Mouse (Mus musculus): Measurements from ENCODE around the gene Txlna. TPM values are rescaled to one million over a fixed set of nuclear protein-coding genes. Genes with fewer than 3 reads are reported as not detected.

The Txlna gene
- polyA plus RNA-seq, 1 experiment from 2014 or later, result 37.6 TPM

DNA sequence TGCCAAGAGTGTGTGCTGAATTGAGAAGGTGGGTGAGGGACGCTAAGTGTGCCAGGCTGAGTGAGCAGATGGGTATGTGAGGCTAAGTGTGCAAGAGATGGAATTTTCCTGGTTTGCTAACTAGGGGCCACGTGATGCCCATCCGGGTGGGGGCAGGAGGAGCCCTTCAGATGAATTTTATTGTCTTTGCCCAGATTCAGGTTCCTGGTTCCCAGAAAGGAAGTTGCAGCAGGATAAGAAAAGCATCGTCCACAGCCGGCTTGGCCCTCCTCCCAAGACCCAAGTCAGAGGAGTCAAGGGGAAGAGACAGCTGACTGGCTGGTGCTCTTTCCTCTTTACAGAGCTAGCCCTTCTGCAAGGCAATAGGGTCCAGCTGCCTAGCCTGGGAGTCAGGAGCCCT is 62.4 kb downstream of the Txlna start, which contains the start of gene Fam167b:
Fam167b (minus strand) TSS at position 84 of the 400 bp plus-strand sequence.
- Histone ChIP-seq H3K9me3 (ENCODE audit: low read length) (no peaks in the 10 kb centered on the region), H3K4me3 (ENCODE audit: low read depth, low read length) (no peak within 1 kb of the TSS), H3K4me1 (ENCODE audit: insufficient read depth, low read depth, low read length) (no peaks in the 10 kb centered on the region), H3K9ac (replicated peaks; ENCODE audit: low read depth) (no peak within 1 kb of the TSS; the same call in 1 of the 2 replicates), H3K4me2 (replicated peaks; ENCODE audit: low read depth, low read length) (peak within 1 kb of the TSS; percentile 20; the same call in 1 of the 2 replicates), H3K36me3 (ENCODE audit: insufficient read depth, low read length) (no peaks in the 10 kb centered on the region), H3K27me3 (replicated peaks; ENCODE audit: insufficient read depth, low read length) (no peaks in the 10 kb centered on the region), H3K27ac (ENCODE audit: low read length) (peak within 1 kb of the TSS; percentile 43; the same call in 1 of the 2 replicates)
- ATAC-seq, result peak; percentile 50
- peak; percentile 42 for DNase-seq (ENCODE audit: low spot score)
- TF ChIP-seq EP300 (IDR thresholded peaks at IDR 0.05), result no peak
- no peak for TF ChIP-seq CTCF (IDR thresholded peaks at IDR 0.05)
- 53% methylated on average over 5 of the region's 5 CpGs for WGBS

DNA sequence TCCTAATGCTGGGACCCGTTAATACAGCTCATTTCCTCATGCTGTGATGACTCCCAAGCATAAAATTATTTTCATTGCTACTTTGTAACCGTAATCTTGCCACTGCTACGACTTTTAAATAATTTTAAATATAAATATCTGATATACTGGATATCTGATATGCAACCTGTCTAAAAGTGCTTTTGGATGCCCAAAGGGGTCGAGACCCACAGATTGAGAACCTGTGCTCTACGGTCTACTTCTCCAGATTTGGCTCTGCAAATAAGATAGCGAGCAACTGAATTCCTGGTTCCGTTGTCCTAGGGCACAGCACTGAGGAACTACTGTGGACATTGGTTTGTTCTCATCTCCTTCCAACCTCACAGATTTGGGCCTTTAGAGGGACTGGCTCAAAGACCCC is 63.2 kb downstream of the Txlna start:
- no peaks in the 10 kb centered on the region for H3K9me3 ChIP-seq (ENCODE audit: low read length)
- DNase-seq (ENCODE audit: low spot score) (no peak), ATAC-seq (no peak)
- WGBS, result 79% methylated on average over 7 of the region's 7 CpGs
- H3K27me3 ChIP-seq (replicated peaks; ENCODE audit: insufficient read depth, low read length), result no peaks in the 10 kb centered on the region
- no peak for TF ChIP-seq CTCF (IDR thresholded peaks at IDR 0.05)
- no peak for TF ChIP-seq EP300 (IDR thresholded peaks at IDR 0.05)
- no peak overlapping the region for H3K27ac ChIP-seq (ENCODE audit: low read length)
- no peak overlapping the region; the same call in 1 of the 2 replicates for H3K9ac ChIP-seq (replicated peaks; ENCODE audit: low read depth)
- H3K4me3 ChIP-seq (ENCODE audit: low read depth, low read length), result no peak overlapping the region
- peak overlapping the region; percentile 20; the same call in 1 of the 2 replicates for H3K4me2 ChIP-seq (replicated peaks; ENCODE audit: low read depth, low read length)
- H3K4me1 ChIP-seq (ENCODE audit: insufficient read depth, low read depth, low read length), result no peaks in the 10 kb centered on the region
- no peaks in the 10 kb centered on the region for H3K36me3 ChIP-seq (ENCODE audit: insufficient read depth, low read length)

GRCm38 (mm10) chr4:129576863-129577491 is 63.9 kb downstream of the Txlna start:
- DNase-seq (ENCODE audit: low spot score) (peak; percentile 74), ATAC-seq (peak; percentile 52)
- Histone ChIP-seq H3K9me3 (ENCODE audit: low read length) (no peaks in the 10 kb centered on the region), H3K9ac (replicated peaks; ENCODE audit: low read depth) (no peak overlapping the region), H3K36me3 (ENCODE audit: insufficient read depth, low read length) (no peaks in the 10 kb centered on the region), H3K4me3 (ENCODE audit: low read depth, low read length) (no peak overlapping the region), H3K27ac (ENCODE audit: low read length) (no peak overlapping the region), H3K27me3 (replicated peaks; ENCODE audit: insufficient read depth, low read length) (no peaks in the 10 kb centered on the region), H3K4me1 (ENCODE audit: insufficient read depth, low read depth, low read length) (no peaks in the 10 kb centered on the region), H3K4me2 (replicated peaks; ENCODE audit: low read depth, low read length) (peak overlapping the region; percentile 20; the same call in 1 of the 2 replicates)
- 32% methylated on average over 21 of the region's 21 CpGs for WGBS
- no peak for TF ChIP-seq EP300 (IDR thresholded peaks at IDR 0.05)
- peak; percentile 75 for TF ChIP-seq CTCF (IDR thresholded peaks at IDR 0.05)

Small RNA genes lying within 50 kb of the gene (microRNA-seq; reads per million reads assigned to microRNA genes)
- gene Mir7016, result not detected

Other genes with a start within 250 kb of the Txlna start
- 1.8 and 2.8 TPM in 2 replicates for gene Zbtb8b, start 200.2 kb downstream of the Txlna start, polyA plus RNA-seq (2015; fragmentation: Nextera tagmentation; extraction: Ambion mirVana)
- gene Bsdc1, start 179.5 kb downstream of the Txlna start, polyA plus RNA-seq (2015; fragmentation: Nextera tagmentation; extraction: Ambion mirVana), result 29.0 TPM in 2 replicates
- gene Tssk3, start 150.0 kb downstream of the Txlna start, polyA plus RNA-seq (2015; fragmentation: Nextera tagmentation; extraction: Ambion mirVana), result 0.11 and 0.12 TPM in 2 replicates
- gene Fam229a, start 149.9 kb downstream of the Txlna start, polyA plus RNA-seq (2015; fragmentation: Nextera tagmentation; extraction: Ambion mirVana), result 0.89 and 2.5 TPM in 2 replicates
- 175 and 224 TPM in 2 replicates for gene Marcksl1, start 127.5 kb downstream of the Txlna start, polyA plus RNA-seq (2015; fragmentation: Nextera tagmentation; extraction: Ambion mirVana)
- 101 and 110 TPM in 2 replicates for gene Hdac1, start 98.4 kb downstream of the Txlna start, polyA plus RNA-seq (2015; fragmentation: Nextera tagmentation; extraction: Ambion mirVana)
- gene Lck, start 67.4 kb downstream of the Txlna start, polyA plus RNA-seq (2015; fragmentation: Nextera tagmentation; extraction: Ambion mirVana), result 2.5 TPM in 2 replicates
- 3.2 and 4.5 TPM in 2 replicates for gene Fam167b, start 62.5 kb downstream of the Txlna start, polyA plus RNA-seq (2015; fragmentation: Nextera tagmentation; extraction: Ambion mirVana)
- gene Eif3i, start 40.4 kb downstream of the Txlna start, polyA plus RNA-seq (2015; fragmentation: Nextera tagmentation; extraction: Ambion mirVana), result 140 and 161 TPM in 2 replicates
- 186 and 192 TPM in 2 replicates for gene Tmem234, start 40.4 kb downstream of the Txlna start, polyA plus RNA-seq (2015; fragmentation: Nextera tagmentation; extraction: Ambion mirVana)
- 16.1 and 20.1 TPM in 2 replicates for gene Dcdc2b, start 26.8 kb downstream of the Txlna start, polyA plus RNA-seq (2015; fragmentation: Nextera tagmentation; extraction: Ambion mirVana)
- 26.6 and 27.8 TPM in 2 replicates for gene Iqcc, start 22.0 kb downstream of the Txlna start, polyA plus RNA-seq (2015; fragmentation: Nextera tagmentation; extraction: Ambion mirVana)
- 76.3 and 82.4 TPM in 2 replicates for gene Ccdc28b, start 17.1 kb downstream of the Txlna start, polyA plus RNA-seq (2015; fragmentation: Nextera tagmentation; extraction: Ambion mirVana)
- 5.9 and 6.6 TPM in 2 replicates for gene Kpna6, start 31.7 kb upstream of the Txlna start, polyA plus RNA-seq (2015; fragmentation: Nextera tagmentation; extraction: Ambion mirVana)
- 5.3 and 5.5 TPM in 2 replicates for gene Tmem39b, start 55.8 kb upstream of the Txlna start, polyA plus RNA-seq (2015; fragmentation: Nextera tagmentation; extraction: Ambion mirVana)
- 42.9 and 48.9 TPM in 2 replicates for gene Khdrbs1, start 101.2 kb upstream of the Txlna start, polyA plus RNA-seq (2015; fragmentation: Nextera tagmentation; extraction: Ambion mirVana)
- gene Ptp4a2, start 170.2 kb upstream of the Txlna start, polyA plus RNA-seq (2015; fragmentation: Nextera tagmentation; extraction: Ambion mirVana), result 318 and 349 TPM in 2 replicates